ENCODE assay signal across 8 mouse cellular contexts in the genomic region with DNA sequence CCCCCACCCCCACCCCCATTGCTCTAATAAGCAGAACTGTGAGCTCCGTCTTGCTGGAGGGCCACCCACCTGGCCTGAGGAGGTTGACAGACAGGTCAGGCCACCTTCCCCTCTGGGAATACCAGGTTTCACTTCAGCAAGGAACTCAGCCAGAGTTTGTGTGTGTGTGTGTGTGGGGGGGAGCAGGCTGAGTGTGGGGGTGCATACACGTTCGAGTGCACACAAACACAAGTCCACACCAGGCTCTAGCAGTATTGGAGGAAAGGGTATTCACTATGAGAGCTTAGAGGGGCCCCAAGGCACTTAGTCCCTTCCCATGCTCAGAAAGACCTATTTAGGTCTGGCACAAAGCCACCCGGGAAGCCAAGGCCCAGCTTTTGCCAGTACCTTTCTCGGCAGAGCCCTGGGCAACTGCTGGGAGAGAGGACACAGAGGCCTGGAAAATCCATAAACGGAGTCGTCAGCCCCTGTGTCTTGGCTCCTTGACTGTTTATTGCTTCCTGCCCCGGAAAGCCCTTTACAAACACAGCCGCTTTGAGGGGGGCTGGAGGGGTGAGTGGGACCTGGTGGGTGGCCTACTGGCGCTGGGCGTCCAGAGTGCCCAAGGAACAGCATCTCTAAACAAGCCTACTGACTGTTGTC. TPM values are rescaled to one million over a fixed set of nuclear protein-coding genes. Genes with fewer than 3 reads are reported as not detected.
A peak's percentile ranks its signal among the peaks of the same experiment; 100 is the strongest.
DNase-seq lines count a peak whose midpoint lies in the region; ATAC-seq and TF ChIP-seq lines count a peak whose summit lies in the region.

No protein-coding gene starts in this region.

- no peaks in the 10 kb centered on the region for H3K27me3 ChIP-seq in forebrain, embryonic 16.5 days (replicated peaks; ENCODE audit: control insufficient read depth, insufficient read depth, low read length)
- no peaks in the 10 kb centered on the region for H3K27me3 ChIP-seq in hindbrain, embryonic 12.5 days
- no peaks in the 10 kb centered on the region for H3K27me3 ChIP-seq in limb, embryonic 12.5 days
- H3K27me3 ChIP-seq in neural tube, embryonic 15.5 days (replicated peaks): no peaks in the 10 kb centered on the region
- H3K27me3 ChIP-seq in thymus, adult 2 months (ENCODE audit: control insufficient read depth, insufficient read depth, low read length): no peaks in the 10 kb centered on the region

- no peak overlapping the region for H3K4me3 ChIP-seq in forebrain, embryonic 16.5 days (replicated peaks; ENCODE audit: low read length)
- H3K4me3 ChIP-seq in hindbrain, embryonic 12.5 days: no peak overlapping the region
- no peak overlapping the region for H3K4me3 ChIP-seq in limb, embryonic 12.5 days (replicated peaks)
- H3K4me3 ChIP-seq in neural tube, embryonic 15.5 days (replicated peaks): no peak overlapping the region
- no peak overlapping the region for H3K4me3 ChIP-seq in thymus, adult 2 months (ENCODE audit: control insufficient read depth, insufficient read depth, low read length)

- no peak overlapping the region for H3K9ac ChIP-seq in forebrain, embryonic 16.5 days (replicated peaks; ENCODE audit: low read depth, low read length)
- H3K9ac ChIP-seq in hindbrain, embryonic 12.5 days: peak overlapping the region; percentile 18; the same call in 1 of the 2 replicates
- peak overlapping the region; percentile 18; the same call in 1 of the 2 replicates for H3K9ac ChIP-seq in limb, embryonic 12.5 days (replicated peaks)
- H3K9ac ChIP-seq in neural tube, embryonic 15.5 days (replicated peaks): 0 out of 2 replicates have a peak overlapping the region, but pooled peaks have one; percentile 2

- TF ChIP-seq POLR2A in thymus, adult 2 months (IDR thresholded peaks at IDR 0.05; ENCODE audit: control insufficient read depth, extremely low read depth, insufficient read depth, low read length, poor library complexity): no peak

- peaks cover 22% of the 10 kb centered on the region for H3K4me1 ChIP-seq in forebrain, embryonic 16.5 days (replicated peaks; ENCODE audit: control insufficient read depth, insufficient read depth, low read length)
- H3K4me1 ChIP-seq in hindbrain, embryonic 12.5 days: peaks cover 63% of the 10 kb centered on the region
- H3K4me1 ChIP-seq in limb, embryonic 12.5 days (replicated peaks): peaks cover 71% of the 10 kb centered on the region
- H3K4me1 ChIP-seq in neural tube, embryonic 15.5 days: peaks cover 41% of the 10 kb centered on the region
- H3K4me1 ChIP-seq in thymus, adult 2 months (replicated peaks; ENCODE audit: control insufficient read depth, insufficient read depth, low read length): peaks cover 27% of the 10 kb centered on the region

- no peaks in the 10 kb centered on the region for H3K9me3 ChIP-seq in forebrain, embryonic 16.5 days (ENCODE audit: control insufficient read depth, low read length)
- H3K9me3 ChIP-seq in hindbrain, embryonic 12.5 days (replicated peaks): no peaks in the 10 kb centered on the region
- H3K9me3 ChIP-seq in limb, embryonic 12.5 days: no peaks in the 10 kb centered on the region
- H3K9me3 ChIP-seq in neural tube, embryonic 15.5 days (replicated peaks): no peaks in the 10 kb centered on the region

- H3K36me3 ChIP-seq in forebrain, embryonic 16.5 days (ENCODE audit: control insufficient read depth, insufficient read depth): no peaks in the 10 kb centered on the region
- H3K36me3 ChIP-seq in hindbrain, embryonic 12.5 days: no peaks in the 10 kb centered on the region
- no peaks in the 10 kb centered on the region for H3K36me3 ChIP-seq in limb, embryonic 12.5 days
- no peaks in the 10 kb centered on the region for H3K36me3 ChIP-seq in neural tube, embryonic 15.5 days
- no peaks in the 10 kb centered on the region for H3K36me3 ChIP-seq in thymus, adult 2 months (ENCODE audit: control insufficient read depth, insufficient read depth, low read length)

- H3K4me2 ChIP-seq in forebrain, embryonic 16.5 days (ENCODE audit: low read length): no peak overlapping the region
- no peak overlapping the region for H3K4me2 ChIP-seq in hindbrain, embryonic 12.5 days (replicated peaks)
- peak overlapping the region; percentile 41 for H3K4me2 ChIP-seq in limb, embryonic 12.5 days
- H3K4me2 ChIP-seq in neural tube, embryonic 15.5 days: no peak overlapping the region

- H3K27ac ChIP-seq in forebrain, embryonic 16.5 days (ENCODE audit: low read length): peak overlapping the region; percentile 34; the same call in 1 of the 2 replicates
- peak overlapping the region; percentile 73 for H3K27ac ChIP-seq in hindbrain, embryonic 12.5 days
- peak overlapping the region; percentile 94 for H3K27ac ChIP-seq in limb, embryonic 12.5 days
- peak overlapping the region; percentile 78 for H3K27ac ChIP-seq in neural tube, embryonic 15.5 days (replicated peaks)
- H3K27ac ChIP-seq in thymus, adult 2 months (ENCODE audit: control insufficient read depth, insufficient read depth, low read length): no peak overlapping the region

- 3% methylated on average over 11 of the region's 11 CpGs for WGBS in forebrain, embryonic 16.5 days
- WGBS in hindbrain, embryonic 12.5 days: 10% methylated on average over 11 of the region's 11 CpGs
- 3% methylated on average over 11 of the region's 11 CpGs for WGBS in limb, embryonic 12.5 days
- 5% methylated on average over 11 of the region's 11 CpGs for WGBS in neural tube, embryonic 15.5 days
- 86% methylated on average over 11 of the region's 11 CpGs for WGBS in thymus, adult 2 months

- DNase-seq in layer of hippocampus, postnatal 10 days (ENCODE audit: low spot score in 2 of 2): peak; percentile 45 to 67
- no peak for DNase-seq in layer of hippocampus, adult 11-12 months (ENCODE audit: low spot score)
- peak; percentile 59 for DNase-seq in cerebellum, adult 11 months
- DNase-seq in thymus, adult 2 months: no peak

- TF ChIP-seq CTCF in thymus, adult 2 months (IDR thresholded peaks at IDR 0.05; ENCODE audit: borderline replicate concordance, control insufficient read depth, extremely low read depth, insufficient read depth, low read length, poor library complexity): no peak

- peak; percentile 75 for ATAC-seq in forebrain, embryonic 16.5 days
- no peak for ATAC-seq in hindbrain, embryonic 12.5 days (ENCODE audit: low FRiP score)
- peak; percentile 78 for ATAC-seq in limb, embryonic 12.5 days (ENCODE audit: insufficient number of reproducible peaks, insufficient read depth, low FRiP score, low TSS enrichment, low read depth)
- peak; percentile 65 for ATAC-seq in neural tube, embryonic 15.5 days (ENCODE audit: low FRiP score)

RNA-seq across cellular contexts. Expression of gene Cuedc1, which starts 50.9 kb away (rescaled TPM):
- 10 to 100 TPM; 42.0 to 45.7 TPM for total RNA-seq in layer of hippocampus, postnatal 10 days (2021)
- 36.0 and 40.3 TPM in 2 replicates for polyA plus RNA-seq in forebrain, embryonic 16.5 days (2015; fragmentation: Nextera tagmentation; extraction: Ambion mirVana)
- 53.2 and 53.3 TPM in 2 replicates for polyA plus RNA-seq in hindbrain, embryonic 12.5 days (2016; fragmentation: Nextera tagmentation; extraction: Ambion mirVana)
- 32.1 and 37.3 TPM in 2 replicates for polyA plus RNA-seq in limb, embryonic 12.5 days (2016; fragmentation: Nextera tagmentation; extraction: Ambion mirVana)
- polyA plus RNA-seq in neural tube, embryonic 15.5 days (2015; fragmentation: Nextera tagmentation; extraction: Ambion mirVana): 40.6 and 49.0 TPM in 2 replicates
- polyA plus RNA-seq in thymus, adult 2 months (2012; rRNA removed): 13.8 and 15.5 TPM in 2 replicates

RNA-seq across cellular contexts. Expression of gene Mrps23, which starts 55.4 kb away (rescaled TPM):
- 10 to 100 TPM; 62.3 to 64.5 TPM for total RNA-seq in layer of hippocampus, postnatal 10 days (2021)
- polyA plus RNA-seq in forebrain, embryonic 16.5 days (2015; fragmentation: Nextera tagmentation; extraction: Ambion mirVana): 64.9 and 68.8 TPM in 2 replicates
- polyA plus RNA-seq in hindbrain, embryonic 12.5 days (2016; fragmentation: Nextera tagmentation; extraction: Ambion mirVana): 57.4 and 66.8 TPM in 2 replicates
- 53.2 and 59.5 TPM in 2 replicates for polyA plus RNA-seq in limb, embryonic 12.5 days (2016; fragmentation: Nextera tagmentation; extraction: Ambion mirVana)
- 64.9 and 66.2 TPM in 2 replicates for polyA plus RNA-seq in neural tube, embryonic 15.5 days (2015; fragmentation: Nextera tagmentation; extraction: Ambion mirVana)
- 41.6 and 47.6 TPM in 2 replicates for polyA plus RNA-seq in thymus, adult 2 months (2012; rRNA removed)

Comparison
In these comparisons a context has a peak if more than half of its experiments do, and no peak if none do; other contexts are left out.
1. DNase-seq: peak in layer of hippocampus, postnatal 10 days (2 of 2) and cerebellum, adult 11 months (single experiment); none in layer of hippocampus, adult 11-12 months (single experiment) and thymus, adult 2 months (single experiment).